Mouse (Mus musculus) intestine, postnatal 0 days (tissue): ENCODE measurements around the gene Tmem262. TPM values are rescaled to one million over a fixed set of nuclear protein-coding genes. Genes with fewer than 3 reads are reported as not detected.

Experiments
- ATAC-seq: fragments of 200-750 bp; cut with Nextera tagmentation; 2 replicates; pipeline ENCODE4 v1.8.0; 2017; ENCODE audit warnings: mild to moderate bottlenecking, moderate TSS enrichment, moderate library complexity
- H3K27ac ChIP-seq: fragments of 300-500 bp; sonication (generic); 2 replicates; pipeline ENCODE4 v1.5.1; 2014; ENCODE audit warnings: mild to moderate bottlenecking, low read depth, low read length, moderate library complexity
- H3K27me3 ChIP-seq: fragments of 300-500 bp; sonication (generic); replicated peaks from 2 replicates; pipeline ENCODE4 v1.6.1; 2014; ENCODE audit warnings: low read length, mixed read lengths; ENCODE audit not compliant: control insufficient read depth, insufficient read depth
- H3K36me3 ChIP-seq: fragments of 300-500 bp; sonication (generic); 2 replicates; pipeline ENCODE4 v1.6.1; 2014; ENCODE audit warnings: mild to moderate bottlenecking, moderate library complexity; ENCODE audit not compliant: control insufficient read depth, insufficient read depth
- H3K4me1 ChIP-seq: fragments of 300-500 bp; sonication (generic); replicated peaks from 2 replicates; pipeline ENCODE4 v1.6.1; 2014; ENCODE audit warnings: antibody characterized with exemption, low read length, mixed read lengths; ENCODE audit not compliant: control insufficient read depth, insufficient read depth
- H3K4me2 ChIP-seq: fragments of 300-500 bp; sonication (generic); replicated peaks from 2 replicates; pipeline ENCODE4 v1.6.1; 2014; ENCODE audit warnings: low read depth, mild to moderate bottlenecking, moderate library complexity
- H3K4me3 ChIP-seq: fragments of 300-500 bp; sonication (generic); 2 replicates; pipeline ENCODE4 v1.5.1; 2014; ENCODE audit warnings: low read depth, low read length
- H3K9ac ChIP-seq: fragments of 300-500 bp; sonication (generic); 2 replicates; pipeline ENCODE4 v1.6.1; 2014; ENCODE audit warnings: mild to moderate bottlenecking, low read depth, low read length
- H3K9me3 ChIP-seq: fragments of 300-500 bp; sonication (generic); 2 replicates; pipeline ENCODE4 v1.6.1; 2016; ENCODE audit warnings: mixed run types; ENCODE audit not compliant: control insufficient read depth
- CTCF ChIP-seq: sonication (generic); IDR thresholded peaks from 2 replicates; pipeline ENCODE4 v1.5.1; 2016; ENCODE audit warnings: low read depth, mild to moderate bottlenecking, control low read depth, antibody characterized with exemption, moderate library complexity
- WGBS: fragments of 180-500 bp; shearing (Covaris S2); extraction: QIAGEN DNeasy Blood & Tissue Kit; methylation state at CpG from one replicate; pipeline ENCODE4 v1.1.7; 2014; 5-methylcytosine and 5-hydroxymethylcytosine counted together
- polyA plus RNA-seq: library from polyadenylated mRNA; unstranded; fragments of >200 nt; fragmentation: Nextera tagmentation; extraction: Ambion mirVana; gene quantifications from 2 replicates; pipeline ENCODE4 v1.2.1, GENCODE M21; 2015

Tmem262 gene
- polyA plus RNA-seq, 1 experiment from 2014 or later = not detected

- no peak for TF ChIP-seq CTCF
- no peak for ATAC-seq
- Histone ChIP-seq H3K4me1 (no peaks in the 10 kb centered on the region; the same call in 1 of the 2 replicates), H3K4me3 (peak overlapping the region; percentile 87), H3K36me3 (peaks cover 46% of the 10 kb centered on the region), H3K27me3 (no peaks in the 10 kb centered on the region), H3K27ac (0 out of 2 replicates have a peak overlapping the region, but pooled peaks have one; percentile 97), H3K9ac (peak overlapping the region; percentile 77), H3K4me2 (peak overlapping the region; percentile 90), H3K9me3 (no peaks in the 10 kb centered on the region)
- 72% methylated on average over 8 of the region's 8 CpGs for WGBS
These were observed 32.0 kb upstream of the Tmem262 start for GRCm38 (mm10) chr19:6047899-6048166.

- H3K4me1 ChIP-seq = no peaks in the 10 kb centered on the region; the same call in 1 of the 2 replicates
- WGBS = 88% methylated on average over 11 of the region's 11 CpGs
These were observed 31.0 kb upstream of the Tmem262 start for GRCm38 (mm10) chr19:6048681-6049410.

DNA sequence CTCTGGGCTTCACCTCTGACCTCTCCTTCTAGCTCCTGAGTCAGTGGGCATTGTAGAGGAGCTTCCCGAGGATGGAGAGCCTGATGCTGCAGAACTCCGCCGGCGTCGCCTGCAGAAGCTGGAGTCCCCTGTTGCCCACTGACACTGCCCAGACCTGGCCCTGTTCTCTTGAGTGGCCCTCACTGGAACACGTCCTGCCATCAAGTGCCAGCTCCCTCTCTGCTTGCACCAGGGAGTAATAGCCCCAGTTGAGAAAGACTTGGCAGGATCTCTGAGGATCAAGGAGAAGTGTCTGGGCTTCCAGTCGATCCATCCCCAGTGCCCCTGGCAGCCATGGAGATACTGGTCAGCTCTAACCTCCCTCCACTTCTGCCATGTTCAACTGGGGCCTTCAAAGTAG, 27.3 kb upstream of the Tmem262 start:
- 81% methylated on average over 7 of the region's 7 CpGs for WGBS
- H3K4me1 ChIP-seq = peaks cover 4% of the 10 kb centered on the region

More at GRCm38 (mm10) chr19:6048681-6049410, 31.0 kb upstream of the Tmem262 start:
- Histone ChIP-seq H3K27me3 (no peaks in the 10 kb centered on the region), H3K4me3 (no peak overlapping the region), H3K27ac (no peak overlapping the region), H3K4me2 (no peak overlapping the region), H3K9me3 (no peaks in the 10 kb centered on the region), H3K36me3 (peaks cover 56% of the 10 kb centered on the region), H3K9ac (no peak overlapping the region)
- TF ChIP-seq CTCF = no peak
- no peak for ATAC-seq

GRCm38 (mm10) chr19:6054296-6054695, 25.5 kb upstream of the Tmem262 start:
- H3K9me3 ChIP-seq = no peaks in the 10 kb centered on the region
- no peak for ATAC-seq
- peaks cover 4% of the 10 kb centered on the region; the same call in 1 of the 2 replicates for H3K4me1 ChIP-seq
- 57% methylated on average over 5 of the region's 5 CpGs for WGBS
- H3K9ac ChIP-seq = no peak overlapping the region
- no peak overlapping the region for H3K4me2 ChIP-seq
- no peak overlapping the region for H3K4me3 ChIP-seq
- H3K27me3 ChIP-seq = no peaks in the 10 kb centered on the region
- peak overlapping the region; percentile 28; the same call in 1 of the 2 replicates for H3K27ac ChIP-seq
- no peak for TF ChIP-seq CTCF
- H3K36me3 ChIP-seq = peaks cover 65% of the 10 kb centered on the region

More for the DNA sequence above, 27.3 kb upstream of the Tmem262 start:
- Histone ChIP-seq H3K9ac (no peak overlapping the region), H3K27me3 (no peaks in the 10 kb centered on the region), H3K9me3 (no peaks in the 10 kb centered on the region), H3K4me2 (no peak overlapping the region), H3K36me3 (peaks cover 73% of the 10 kb centered on the region), H3K4me3 (no peak overlapping the region), H3K27ac (no peak overlapping the region)
- no peak for TF ChIP-seq CTCF
- ATAC-seq = no peak

DNA sequence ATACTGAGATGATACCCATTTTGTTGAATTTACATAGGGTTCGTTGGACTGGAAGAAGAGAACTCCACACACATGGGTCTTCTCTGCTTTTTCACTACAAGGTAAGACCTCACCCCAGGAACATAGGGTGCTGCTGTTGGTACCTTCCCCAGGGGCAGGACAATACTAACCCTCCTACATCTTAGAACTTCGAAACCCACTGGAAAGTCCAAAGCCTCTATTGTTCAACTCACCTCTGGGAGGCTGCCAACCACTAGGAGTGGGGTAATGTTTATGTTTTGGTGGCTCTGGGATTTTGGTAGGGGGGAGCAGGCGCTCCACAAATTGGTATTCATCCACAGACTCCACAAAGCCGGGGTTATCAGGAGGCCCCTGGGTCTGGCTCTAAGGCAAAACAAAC, 23.1 kb upstream of the Tmem262 start:
- Histone ChIP-seq H3K36me3 (peaks cover 41% of the 10 kb centered on the region), H3K4me3 (peak overlapping the region; percentile 62), H3K27me3 (no peaks in the 10 kb centered on the region), H3K4me2 (peak overlapping the region; percentile 73), H3K27ac (no peak overlapping the region), H3K4me1 (peaks cover 4% of the 10 kb centered on the region; the same call in 1 of the 2 replicates), H3K9me3 (no peaks in the 10 kb centered on the region), H3K9ac (peak overlapping the region; percentile 63)
- 41% methylated on average over 4 of the region's 4 CpGs for WGBS
- no peak for TF ChIP-seq CTCF
- ATAC-seq = no peak

GRCm38 (mm10) chr19:6057313-6058096, 22.3 kb upstream of the Tmem262 start, which contains the start of the genes Mrpl49 and Fau:
TSS of gene Mrpl49 (minus strand) at chr19:6057785.
TSS of gene Fau (plus strand) at chr19:6057844.
- peak; percentile 84 for ATAC-seq
- WGBS = under 1% methylated on average over 61 of the region's 63 CpGs

More at GRCm38 (mm10) chr19:6057313-6058096, 22.3 kb upstream of the Tmem262 start, which contains the start of the genes Mrpl49 and Fau:
- peak within 1 kb of the TSS; percentile 63 for H3K9ac ChIP-seq
- peaks cover 33% of the 10 kb centered on the region for H3K36me3 ChIP-seq
- H3K9me3 ChIP-seq = no peaks in the 10 kb centered on the region
- H3K4me3 ChIP-seq = peak within 1 kb of the TSS; percentile 62
- peak within 1 kb of the TSS; percentile 73 for H3K4me2 ChIP-seq
- H3K4me1 ChIP-seq = peaks cover 9% of the 10 kb centered on the region; the same call in 1 of the 2 replicates
- peak within 1 kb of the TSS; percentile 51 for H3K27ac ChIP-seq
- H3K27me3 ChIP-seq = no peaks in the 10 kb centered on the region
- no peak for TF ChIP-seq CTCF
